Mouse (Mus musculus): ENCODE measurements at regions not wholly inside any gene's neighbourhood (a gene's known extent, or its start where the extent isn't known, plus 50 kb on each side); places are given as distances from the start of the nearest gene placed in this dataset.
A peak's percentile ranks its signal among the peaks of the same experiment; 100 is the strongest.

- no peak for TF ChIP-seq CTCF (IDR thresholded peaks at IDR 0.05; ENCODE audit: borderline replicate concordance, extremely low read depth, insufficient read depth, insufficient read length)
- no peak for TF ChIP-seq POLR2A (IDR thresholded peaks at IDR 0.05; ENCODE audit: borderline replicate concordance, extremely low read depth, insufficient read depth, insufficient read length, poor library complexity, severe bottlenecking)
- no peak for DNase-seq (ENCODE audit: low read depth)
Observed at GRCm38 (mm10) chr4:75816026-75816425, 537.9 kb upstream of the Dmac1 start.

GRCm38 (mm10) chr4:75812266-75812665 lies 534.2 kb upstream of the Dmac1 start:
- TF ChIP-seq CTCF (IDR thresholded peaks at IDR 0.05; ENCODE audit: borderline replicate concordance, extremely low read depth, insufficient read depth, insufficient read length), result no peak
- TF ChIP-seq POLR2A (IDR thresholded peaks at IDR 0.05; ENCODE audit: borderline replicate concordance, extremely low read depth, insufficient read depth, insufficient read length, poor library complexity, severe bottlenecking), result no peak
- DNase-seq (ENCODE audit: low read depth), result no peak

GRCm38 (mm10) chr4:75801870-75802269 lies 523.8 kb upstream of the Dmac1 start:
- TF ChIP-seq CTCF (IDR thresholded peaks at IDR 0.05; ENCODE audit: borderline replicate concordance, extremely low read depth, insufficient read depth, insufficient read length), result no peak
- no peak for TF ChIP-seq POLR2A (IDR thresholded peaks at IDR 0.05; ENCODE audit: borderline replicate concordance, extremely low read depth, insufficient read depth, insufficient read length, poor library complexity, severe bottlenecking)
- DNase-seq (ENCODE audit: low read depth), result peak; percentile 64

- no peak for TF ChIP-seq POLR2A (IDR thresholded peaks at IDR 0.05; ENCODE audit: borderline replicate concordance, extremely low read depth, insufficient read depth, insufficient read length, poor library complexity, severe bottlenecking)
- no peak for TF ChIP-seq CTCF (IDR thresholded peaks at IDR 0.05; ENCODE audit: borderline replicate concordance, extremely low read depth, insufficient read depth, insufficient read length)
Observed at GRCm38 (mm10) chr4:75801156-75801555, 523.1 kb upstream of the Dmac1 start.

GRCm38 (mm10) chr4:75791789-75792188 lies 513.7 kb upstream of the Dmac1 start:
- TF ChIP-seq POLR2A (IDR thresholded peaks at IDR 0.05; ENCODE audit: borderline replicate concordance, extremely low read depth, insufficient read depth, insufficient read length, poor library complexity, severe bottlenecking), result no peak
- no peak for TF ChIP-seq CTCF (IDR thresholded peaks at IDR 0.05; ENCODE audit: borderline replicate concordance, extremely low read depth, insufficient read depth, insufficient read length)
- DNase-seq (ENCODE audit: low read depth), result no peak

More at GRCm38 (mm10) chr4:75801156-75801555, 523.1 kb upstream of the Dmac1 start:
- no peak for DNase-seq (ENCODE audit: low read depth)

- DNase-seq (ENCODE audit: low read depth), result no peak
- TF ChIP-seq POLR2A (IDR thresholded peaks at IDR 0.05; ENCODE audit: borderline replicate concordance, extremely low read depth, insufficient read depth, insufficient read length, poor library complexity, severe bottlenecking) (no peak), CTCF (IDR thresholded peaks at IDR 0.05; ENCODE audit: borderline replicate concordance, extremely low read depth, insufficient read depth, insufficient read length) (no peak)
Observed at GRCm38 (mm10) chr4:75790920-75791589, 513.0 kb upstream of the Dmac1 start.

GRCm38 (mm10) chr4:75787405-75787804 lies 509.3 kb upstream of the Dmac1 start:
- TF ChIP-seq POLR2A (IDR thresholded peaks at IDR 0.05; ENCODE audit: borderline replicate concordance, extremely low read depth, insufficient read depth, insufficient read length, poor library complexity, severe bottlenecking) (no peak), CTCF (IDR thresholded peaks at IDR 0.05; ENCODE audit: borderline replicate concordance, extremely low read depth, insufficient read depth, insufficient read length) (no peak)
- DNase-seq (ENCODE audit: low read depth), result no peak

GRCm38 (mm10) chr4:75786391-75786790 lies 508.3 kb upstream of the Dmac1 start:
- TF ChIP-seq POLR2A (IDR thresholded peaks at IDR 0.05; ENCODE audit: borderline replicate concordance, extremely low read depth, insufficient read depth, insufficient read length, poor library complexity, severe bottlenecking) (no peak), CTCF (IDR thresholded peaks at IDR 0.05; ENCODE audit: borderline replicate concordance, extremely low read depth, insufficient read depth, insufficient read length) (no peak)
- DNase-seq (ENCODE audit: low read depth), result no peak

- TF ChIP-seq POLR2A (IDR thresholded peaks at IDR 0.05; ENCODE audit: borderline replicate concordance, extremely low read depth, insufficient read depth, insufficient read length, poor library complexity, severe bottlenecking) (no peak), CTCF (IDR thresholded peaks at IDR 0.05; ENCODE audit: borderline replicate concordance, extremely low read depth, insufficient read depth, insufficient read length) (no peak)
- no peak for DNase-seq (ENCODE audit: low read depth)
Observed at GRCm38 (mm10) chr4:75779492-75779891, 501.4 kb upstream of the Dmac1 start.

GRCm38 (mm10) chr4:75764141-75764540 lies 486.0 kb upstream of the Dmac1 start:
- TF ChIP-seq POLR2A (IDR thresholded peaks at IDR 0.05; ENCODE audit: borderline replicate concordance, extremely low read depth, insufficient read depth, insufficient read length, poor library complexity, severe bottlenecking) (no peak), CTCF (IDR thresholded peaks at IDR 0.05; ENCODE audit: borderline replicate concordance, extremely low read depth, insufficient read depth, insufficient read length) (no peak)
- no peak for DNase-seq (ENCODE audit: low read depth)

- peak; percentile 81 for DNase-seq (ENCODE audit: low read depth)
- TF ChIP-seq POLR2A (IDR thresholded peaks at IDR 0.05; ENCODE audit: borderline replicate concordance, extremely low read depth, insufficient read depth, insufficient read length, poor library complexity, severe bottlenecking), result no peak
- TF ChIP-seq CTCF (IDR thresholded peaks at IDR 0.05; ENCODE audit: borderline replicate concordance, extremely low read depth, insufficient read depth, insufficient read length), result no peak
Observed at GRCm38 (mm10) chr4:75744605-75745004, 466.5 kb upstream of the Dmac1 start.

GRCm38 (mm10) chr4:75741585-75741984 lies 463.5 kb upstream of the Dmac1 start:
- no peak for TF ChIP-seq POLR2A (IDR thresholded peaks at IDR 0.05; ENCODE audit: borderline replicate concordance, extremely low read depth, insufficient read depth, insufficient read length, poor library complexity, severe bottlenecking)
- no peak for DNase-seq (ENCODE audit: low read depth)
